Mouse (Mus musculus): ENCODE results near the gene Erc2. TPM values are rescaled to one million over a fixed set of nuclear protein-coding genes. Genes with fewer than 3 reads are reported as not detected.

The Erc2 gene
- polyA plus RNA-seq, 1 experiment from 2014 or later, result 1.4 TPM

GRCm38 (mm10) chr14:27847291-27847690, 225.1 kb downstream of the Erc2 start:
- H3K4me3 ChIP-seq (ENCODE audit: low read depth, low read length), result no peak overlapping the region
- 61% methylated on average over 3 of the region's 3 CpGs for WGBS (ENCODE audit: insufficient replicate concordance)
- no peaks in the 10 kb centered on the region for H3K27me3 ChIP-seq (ENCODE audit: control insufficient read depth, insufficient read depth, low read depth, low read length)
- no peaks in the 10 kb centered on the region for H3K36me3 ChIP-seq (ENCODE audit: control insufficient read depth, insufficient read depth)
- H3K4me1 ChIP-seq (ENCODE audit: control insufficient read depth, low read depth, low read length), result no peaks in the 10 kb centered on the region
- no peak overlapping the region for H3K27ac ChIP-seq (ENCODE audit: low read length)
- no peak overlapping the region for H3K9ac ChIP-seq (ENCODE audit: low read depth, low read length)
- H3K4me2 ChIP-seq (ENCODE audit: low read depth, low read length), result no peak overlapping the region
- H3K9me3 ChIP-seq (replicated peaks; ENCODE audit: control insufficient read depth, low read length), result no peaks in the 10 kb centered on the region
- ATAC-seq (ENCODE audit: low read depth), result no peak

- no peaks in the 10 kb centered on the region for H3K36me3 ChIP-seq (ENCODE audit: control insufficient read depth, insufficient read depth)
- no peak for ATAC-seq (ENCODE audit: low read depth)
- 56% methylated on average over 2 of the region's 2 CpGs for WGBS (ENCODE audit: insufficient replicate concordance)
- no peaks in the 10 kb centered on the region for H3K4me1 ChIP-seq (ENCODE audit: control insufficient read depth, low read depth, low read length)
- no peaks in the 10 kb centered on the region for H3K27me3 ChIP-seq (ENCODE audit: control insufficient read depth, insufficient read depth, low read depth, low read length)
- no peaks in the 10 kb centered on the region for H3K9me3 ChIP-seq (replicated peaks; ENCODE audit: control insufficient read depth, low read length)
- H3K4me3 ChIP-seq (ENCODE audit: low read depth, low read length), result no peak overlapping the region
- H3K9ac ChIP-seq (ENCODE audit: low read depth, low read length), result no peak overlapping the region
- no peak overlapping the region for H3K4me2 ChIP-seq (ENCODE audit: low read depth, low read length)
- no peak overlapping the region for H3K27ac ChIP-seq (ENCODE audit: low read length)
These were observed 229.0 kb downstream of the Erc2 start for GRCm38 (mm10) chr14:27851231-27851630.

GRCm38 (mm10) chr14:27852606-27853005, 230.4 kb downstream of the Erc2 start:
- no peaks in the 10 kb centered on the region for H3K9me3 ChIP-seq (replicated peaks; ENCODE audit: control insufficient read depth, low read length)
- no peaks in the 10 kb centered on the region for H3K4me1 ChIP-seq (ENCODE audit: control insufficient read depth, low read depth, low read length)
- no peak overlapping the region for H3K9ac ChIP-seq (ENCODE audit: low read depth, low read length)
- no peak overlapping the region for H3K4me3 ChIP-seq (ENCODE audit: low read depth, low read length)
- ATAC-seq (ENCODE audit: low read depth), result no peak
- no peaks in the 10 kb centered on the region for H3K36me3 ChIP-seq (ENCODE audit: control insufficient read depth, insufficient read depth)
- WGBS (ENCODE audit: insufficient replicate concordance), result 61% methylated on average over 6 of the region's 6 CpGs
- H3K27me3 ChIP-seq (ENCODE audit: control insufficient read depth, insufficient read depth, low read depth, low read length), result no peaks in the 10 kb centered on the region
- H3K27ac ChIP-seq (ENCODE audit: low read length), result no peak overlapping the region
- H3K4me2 ChIP-seq (ENCODE audit: low read depth, low read length), result no peak overlapping the region

- H3K4me2 ChIP-seq (ENCODE audit: low read depth, low read length), result no peak overlapping the region
- no peak for ATAC-seq (ENCODE audit: low read depth)
- WGBS (ENCODE audit: insufficient replicate concordance), result 75% methylated on average over 6 of the region's 6 CpGs
- H3K9ac ChIP-seq (ENCODE audit: low read depth, low read length), result no peak overlapping the region
- no peaks in the 10 kb centered on the region for H3K36me3 ChIP-seq (ENCODE audit: control insufficient read depth, insufficient read depth)
- no peak overlapping the region for H3K4me3 ChIP-seq (ENCODE audit: low read depth, low read length)
- no peaks in the 10 kb centered on the region for H3K27me3 ChIP-seq (ENCODE audit: control insufficient read depth, insufficient read depth, low read depth, low read length)
- H3K9me3 ChIP-seq (replicated peaks; ENCODE audit: control insufficient read depth, low read length), result no peaks in the 10 kb centered on the region
- H3K27ac ChIP-seq (ENCODE audit: low read length), result no peak overlapping the region
- H3K4me1 ChIP-seq (ENCODE audit: control insufficient read depth, low read depth, low read length), result no peaks in the 10 kb centered on the region
These were observed 238.3 kb downstream of the Erc2 start for GRCm38 (mm10) chr14:27860371-27861046.

- no peak overlapping the region for H3K4me2 ChIP-seq (ENCODE audit: low read depth, low read length)
- no peaks in the 10 kb centered on the region for H3K27me3 ChIP-seq (ENCODE audit: control insufficient read depth, insufficient read depth, low read depth, low read length)
- H3K27ac ChIP-seq (ENCODE audit: low read length), result no peak overlapping the region
- no peak for ATAC-seq (ENCODE audit: low read depth)
- H3K9me3 ChIP-seq (replicated peaks; ENCODE audit: control insufficient read depth, low read length), result no peaks in the 10 kb centered on the region
- H3K4me1 ChIP-seq (ENCODE audit: control insufficient read depth, low read depth, low read length), result no peaks in the 10 kb centered on the region
- H3K9ac ChIP-seq (ENCODE audit: low read depth, low read length), result no peak overlapping the region
- H3K4me3 ChIP-seq (ENCODE audit: low read depth, low read length), result no peak overlapping the region
- no peaks in the 10 kb centered on the region for H3K36me3 ChIP-seq (ENCODE audit: control insufficient read depth, insufficient read depth)
These were observed 240.1 kb downstream of the Erc2 start for GRCm38 (mm10) chr14:27862299-27862698.

DNA sequence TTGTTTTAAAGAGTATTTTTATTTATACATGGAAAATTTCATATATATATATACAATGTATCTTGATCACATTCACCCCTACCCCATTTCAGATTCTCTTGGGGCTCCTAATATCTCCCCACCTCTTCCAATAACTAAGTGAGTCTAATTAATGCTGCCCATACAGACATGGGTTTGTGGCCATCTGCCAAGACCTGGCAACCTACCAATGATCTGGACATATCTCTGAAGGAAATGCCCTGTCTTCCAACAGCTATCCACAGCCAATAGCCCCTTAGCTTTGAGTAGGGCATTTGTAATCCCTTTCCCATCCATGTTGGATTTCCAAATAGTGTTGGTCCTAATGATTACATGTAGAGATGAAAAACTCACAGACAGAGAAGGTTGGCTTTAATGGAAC, 245.2 kb downstream of the Erc2 start:
- Histone ChIP-seq H3K36me3 (ENCODE audit: control insufficient read depth, insufficient read depth) (no peaks in the 10 kb centered on the region), H3K9me3 (replicated peaks; ENCODE audit: control insufficient read depth, low read length) (no peaks in the 10 kb centered on the region), H3K27me3 (ENCODE audit: control insufficient read depth, insufficient read depth, low read depth, low read length) (no peaks in the 10 kb centered on the region), H3K4me3 (ENCODE audit: low read depth, low read length) (no peak overlapping the region), H3K4me2 (ENCODE audit: low read depth, low read length) (no peak overlapping the region), H3K27ac (ENCODE audit: low read length) (no peak overlapping the region), H3K9ac (ENCODE audit: low read depth, low read length) (no peak overlapping the region), H3K4me1 (ENCODE audit: control insufficient read depth, low read depth, low read length) (no peaks in the 10 kb centered on the region)
- ATAC-seq (ENCODE audit: low read depth), result no peak

DNA sequence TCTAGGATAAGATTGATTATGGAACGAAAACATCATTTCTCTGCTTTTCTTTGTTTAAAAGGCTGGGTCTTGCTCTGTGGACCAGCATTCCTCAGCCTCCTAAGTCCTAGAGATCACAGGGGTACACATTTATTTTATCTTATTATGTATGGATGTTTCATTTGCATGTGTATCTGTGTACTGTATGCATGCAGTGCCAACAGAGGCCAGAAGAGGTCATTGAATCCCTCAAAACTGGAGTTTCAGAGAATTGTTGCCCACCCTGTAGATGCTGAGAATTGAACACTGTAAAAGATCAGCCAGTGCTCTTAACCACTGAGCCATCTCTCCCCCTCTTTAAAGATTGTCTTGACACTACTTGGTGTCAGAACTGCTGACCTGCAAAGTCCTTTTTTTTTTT, 251.4 kb downstream of the Erc2 start:
- Histone ChIP-seq H3K4me1 (ENCODE audit: control insufficient read depth, low read depth, low read length) (no peaks in the 10 kb centered on the region), H3K9ac (ENCODE audit: low read depth, low read length) (no peak overlapping the region), H3K36me3 (ENCODE audit: control insufficient read depth, insufficient read depth) (no peaks in the 10 kb centered on the region), H3K4me2 (ENCODE audit: low read depth, low read length) (no peak overlapping the region), H3K9me3 (replicated peaks; ENCODE audit: control insufficient read depth, low read length) (no peaks in the 10 kb centered on the region), H3K4me3 (ENCODE audit: low read depth, low read length) (no peak overlapping the region), H3K27ac (ENCODE audit: low read length) (no peak overlapping the region), H3K27me3 (ENCODE audit: control insufficient read depth, insufficient read depth, low read depth, low read length) (no peaks in the 10 kb centered on the region)
- no peak for ATAC-seq (ENCODE audit: low read depth)
- 76% methylated on average over 1 of the region's 1 CpGs for WGBS (ENCODE audit: insufficient replicate concordance)

DNA sequence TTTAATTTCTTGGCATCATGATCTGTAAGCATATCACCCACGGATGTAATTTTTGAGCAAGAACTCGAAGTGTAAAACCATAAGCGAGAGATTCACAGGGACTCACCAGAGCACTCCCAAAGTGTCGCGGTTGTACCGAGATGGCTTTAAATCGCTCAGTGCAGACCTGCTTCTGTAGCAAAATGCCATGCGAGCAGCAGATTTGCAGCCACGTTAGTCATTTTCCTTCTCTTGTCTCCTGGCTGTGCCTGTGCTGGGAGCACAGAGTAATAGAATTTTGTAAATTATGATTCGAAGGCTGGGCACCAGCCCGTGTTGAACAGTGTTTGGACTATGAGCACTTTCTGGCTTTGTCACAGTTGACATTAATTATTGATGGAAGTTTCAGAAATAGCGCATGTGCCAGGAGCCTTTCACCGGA, 253.8 kb downstream of the Erc2 start:
- Histone ChIP-seq H3K9me3 (replicated peaks; ENCODE audit: control insufficient read depth, low read length) (no peaks in the 10 kb centered on the region), H3K36me3 (ENCODE audit: control insufficient read depth, insufficient read depth) (no peaks in the 10 kb centered on the region), H3K4me3 (ENCODE audit: low read depth, low read length) (no peak overlapping the region), H3K4me2 (ENCODE audit: low read depth, low read length) (no peak overlapping the region), H3K9ac (ENCODE audit: low read depth, low read length) (no peak overlapping the region), H3K27ac (ENCODE audit: low read length) (no peak overlapping the region), H3K27me3 (ENCODE audit: control insufficient read depth, insufficient read depth, low read depth, low read length) (no peaks in the 10 kb centered on the region), H3K4me1 (ENCODE audit: control insufficient read depth, low read depth, low read length) (no peaks in the 10 kb centered on the region)
- no peak for ATAC-seq (ENCODE audit: low read depth)
- WGBS (ENCODE audit: insufficient replicate concordance), result 73% methylated on average over 13 of the region's 13 CpGs

DNA sequence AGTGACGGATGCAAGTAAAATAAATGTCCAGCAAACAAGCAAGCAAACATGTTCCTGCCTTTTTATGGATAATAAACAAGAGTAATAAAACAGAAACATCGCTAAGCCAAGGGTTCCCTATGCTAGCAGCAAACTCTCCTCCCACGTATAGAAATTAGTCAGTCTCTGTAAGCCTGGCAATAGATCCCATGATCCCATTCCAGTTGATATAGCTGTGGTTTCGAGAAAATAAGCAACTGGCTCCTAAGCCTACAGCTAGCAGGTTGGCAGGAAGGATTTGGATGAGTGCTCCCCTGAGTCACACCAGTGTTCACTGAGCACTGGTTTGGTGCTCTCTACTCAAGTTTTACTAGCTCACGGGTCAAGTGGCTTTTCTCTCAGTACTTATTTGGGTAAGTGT, 259.7 kb downstream of the Erc2 start:
- no peak overlapping the region for H3K4me3 ChIP-seq (ENCODE audit: low read depth, low read length)
- no peak overlapping the region for H3K27ac ChIP-seq (ENCODE audit: low read length)
- H3K27me3 ChIP-seq (ENCODE audit: control insufficient read depth, insufficient read depth, low read depth, low read length), result no peaks in the 10 kb centered on the region
- no peaks in the 10 kb centered on the region for H3K36me3 ChIP-seq (ENCODE audit: control insufficient read depth, insufficient read depth)
- H3K4me2 ChIP-seq (ENCODE audit: low read depth, low read length), result no peak overlapping the region
- H3K9ac ChIP-seq (ENCODE audit: low read depth, low read length), result no peak overlapping the region
- no peaks in the 10 kb centered on the region for H3K4me1 ChIP-seq (ENCODE audit: control insufficient read depth, low read depth, low read length)
- ATAC-seq (ENCODE audit: low read depth), result no peak
- no peaks in the 10 kb centered on the region for H3K9me3 ChIP-seq (replicated peaks; ENCODE audit: control insufficient read depth, low read length)
- WGBS (ENCODE audit: insufficient replicate concordance), result 59% methylated on average over 5 of the region's 5 CpGs
